Mouse (Mus musculus) ovary, postnatal 10 days (tissue): Measurements from ENCODE around the gene 1700001O22Rik.

Experiments used
- DNase-seq: peaks from one replicate; pipeline ENCODE4 v3.0.0; 2022; ENCODE audit warnings: low spot score

1700001O22Rik gene

GRCm38 (mm10) chr2:30803604-30804003 is at the start of gene 1700001O22Rik:
TSS of gene 1700001O22Rik (minus strand) at chr2:30803661.
- no peak for DNase-seq

DNA sequence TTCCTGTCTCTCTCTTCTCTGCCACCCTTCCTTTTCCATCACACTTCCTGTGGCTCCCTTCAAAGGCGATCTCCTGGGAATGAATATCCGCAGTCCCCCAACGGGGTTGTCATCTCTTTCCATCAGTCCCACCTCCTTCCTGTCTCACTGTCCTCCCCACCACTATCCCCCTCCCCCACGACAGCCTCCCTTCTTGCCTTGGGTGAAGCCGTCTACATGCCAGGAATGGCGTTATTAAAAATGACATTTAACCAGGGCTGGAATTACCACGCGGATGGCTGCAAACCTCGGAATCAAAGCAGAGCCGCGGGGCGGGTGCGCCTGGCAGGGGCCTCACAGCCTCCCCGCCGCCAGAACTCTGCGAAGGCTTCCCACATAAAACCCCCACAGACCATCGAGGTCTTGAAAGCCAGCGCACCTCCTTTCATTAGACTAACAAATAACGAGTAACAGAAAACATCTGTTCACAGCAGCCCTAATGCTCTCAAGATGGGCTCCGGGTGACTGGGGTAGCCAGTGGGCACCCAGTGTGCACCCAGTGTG is 49.4 kb upstream of the 1700001O22Rik start:
- DNase-seq, result no peak

- no peak for DNase-seq
These were observed 47.1 kb upstream of the 1700001O22Rik start for GRCm38 (mm10) chr2:30850581-30850980.

DNA sequence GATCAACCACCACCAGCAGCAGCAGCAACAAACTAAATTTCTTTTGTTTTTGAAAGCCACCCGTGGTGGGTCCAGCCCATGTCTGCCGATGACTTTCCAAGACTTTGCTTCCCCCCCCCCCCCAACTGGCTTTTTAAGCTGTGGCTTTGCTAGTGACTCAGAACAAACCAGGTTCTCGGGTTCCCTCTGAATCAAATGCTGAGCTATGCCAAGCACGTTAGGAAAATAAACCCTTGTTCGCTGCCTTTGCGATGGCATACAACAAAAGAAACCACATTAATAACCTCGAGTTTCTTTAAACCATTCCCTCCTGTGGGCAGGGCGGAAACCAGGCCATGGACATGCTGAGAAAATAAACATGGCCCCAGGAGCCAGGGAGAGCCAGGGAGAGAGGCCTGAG is 44.7 kb upstream of the 1700001O22Rik start:
- no peak for DNase-seq

GRCm38 (mm10) chr2:30846723-30847122 is 43.3 kb upstream of the 1700001O22Rik start:
- no peak for DNase-seq

DNA sequence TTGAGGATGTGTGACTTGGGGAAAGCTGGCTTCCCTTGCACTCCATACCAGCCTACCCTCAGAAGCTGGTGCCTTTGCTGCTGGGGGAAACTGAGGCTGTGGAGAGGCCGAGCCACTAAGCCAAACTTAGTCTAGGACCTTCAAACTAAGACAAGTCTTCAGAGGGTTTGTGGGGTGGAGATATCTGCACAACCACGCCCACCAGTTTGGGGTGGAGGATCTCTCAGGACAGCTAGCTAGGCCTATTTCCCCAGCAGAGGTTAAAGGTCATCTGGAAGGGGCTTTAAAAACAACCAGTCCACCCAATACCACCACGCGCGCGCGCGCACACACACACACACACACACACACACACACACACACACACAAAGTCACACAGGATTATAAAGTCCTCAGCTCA is 42.8 kb upstream of the 1700001O22Rik start:
- DNase-seq, result no peak

- DNase-seq, result no peak
These were observed 42.0 kb upstream of the 1700001O22Rik start for GRCm38 (mm10) chr2:30845152-30846070.

DNA sequence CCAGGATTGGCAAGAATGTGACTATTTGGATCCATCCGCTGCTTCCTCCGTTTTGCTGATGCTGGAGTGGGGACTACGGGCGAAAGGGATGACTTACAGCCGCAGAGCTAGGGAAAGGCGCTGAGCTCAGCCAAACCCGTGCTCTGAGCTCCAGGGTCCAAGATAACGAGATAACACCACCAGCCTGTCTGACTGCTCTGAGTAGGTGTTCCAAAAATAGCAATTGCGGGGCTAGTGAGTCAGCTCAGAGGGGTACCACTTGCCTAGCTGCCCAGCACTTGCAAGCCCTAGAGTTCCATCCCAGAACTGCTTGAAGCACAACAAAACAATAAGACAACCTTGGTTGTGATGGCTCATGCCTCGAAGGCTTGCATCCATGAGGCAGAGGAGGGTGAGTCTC is 39.2 kb upstream of the 1700001O22Rik start:
- no peak for DNase-seq

DNA sequence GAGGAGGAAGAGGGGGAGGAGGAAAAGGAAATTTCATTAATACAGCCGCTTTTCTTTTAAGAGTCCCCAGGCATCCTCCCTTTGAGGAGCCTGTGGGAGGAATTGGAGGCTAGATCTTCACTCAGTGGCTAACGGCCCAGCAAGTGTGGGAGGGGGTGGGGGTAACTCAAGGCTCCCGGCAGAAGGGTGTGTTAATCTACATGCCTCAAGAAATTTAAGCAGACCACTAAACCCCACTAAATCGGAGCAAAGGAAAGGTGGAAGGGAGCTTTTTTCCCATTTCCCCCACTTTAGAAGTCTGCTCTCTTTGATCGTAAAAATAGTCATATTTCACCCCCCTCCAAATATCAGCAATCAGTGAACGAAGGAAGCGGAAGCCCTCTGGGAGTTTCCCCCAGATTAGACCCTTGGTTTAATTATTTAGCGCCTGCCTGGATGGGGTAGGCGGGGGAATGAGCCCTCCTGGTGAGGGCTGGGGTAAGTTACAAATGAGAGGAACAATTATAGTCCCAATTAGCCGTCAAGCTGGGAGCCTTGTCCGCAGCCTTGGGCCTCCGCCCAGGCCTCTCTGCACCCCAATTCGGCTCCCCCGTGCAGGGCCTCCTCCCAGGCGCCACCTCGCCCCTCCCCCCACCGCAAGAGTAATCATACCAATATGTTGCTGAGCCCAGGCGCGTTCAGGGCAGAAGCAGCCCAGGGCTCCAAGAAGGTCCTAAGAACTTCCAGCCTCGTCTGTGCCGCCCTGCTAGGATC is 33.0 kb upstream of the 1700001O22Rik start:
- no peak for DNase-seq

- DNase-seq, result no peak
These were observed 31.0 kb upstream of the 1700001O22Rik start, which contains the start of gene Prrx2 for GRCm38 (mm10) chr2:30834373-30835022. TSS of gene Prrx2 (plus strand) at chr2:30834972.

DNA sequence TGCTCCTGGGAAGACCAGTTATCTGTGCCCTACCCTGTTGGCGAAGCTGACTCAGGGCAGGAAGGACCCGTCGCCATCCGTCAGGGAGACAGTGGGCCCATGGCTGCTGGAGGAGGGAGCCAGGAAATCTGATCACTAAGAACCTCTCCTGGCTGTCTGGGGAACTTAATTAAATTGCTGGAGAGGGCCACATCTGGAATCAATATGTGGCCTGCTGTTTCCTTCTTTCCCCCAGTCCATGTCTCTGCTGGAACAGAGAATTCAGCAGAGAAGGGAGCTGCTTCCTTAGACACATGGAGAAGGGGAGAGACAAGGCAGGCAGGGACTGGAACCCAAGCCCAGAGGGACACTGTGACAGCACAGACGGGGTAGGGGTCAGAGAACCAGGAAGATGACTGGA is 30.2 kb upstream of the 1700001O22Rik start:
- no peak for DNase-seq

DNA sequence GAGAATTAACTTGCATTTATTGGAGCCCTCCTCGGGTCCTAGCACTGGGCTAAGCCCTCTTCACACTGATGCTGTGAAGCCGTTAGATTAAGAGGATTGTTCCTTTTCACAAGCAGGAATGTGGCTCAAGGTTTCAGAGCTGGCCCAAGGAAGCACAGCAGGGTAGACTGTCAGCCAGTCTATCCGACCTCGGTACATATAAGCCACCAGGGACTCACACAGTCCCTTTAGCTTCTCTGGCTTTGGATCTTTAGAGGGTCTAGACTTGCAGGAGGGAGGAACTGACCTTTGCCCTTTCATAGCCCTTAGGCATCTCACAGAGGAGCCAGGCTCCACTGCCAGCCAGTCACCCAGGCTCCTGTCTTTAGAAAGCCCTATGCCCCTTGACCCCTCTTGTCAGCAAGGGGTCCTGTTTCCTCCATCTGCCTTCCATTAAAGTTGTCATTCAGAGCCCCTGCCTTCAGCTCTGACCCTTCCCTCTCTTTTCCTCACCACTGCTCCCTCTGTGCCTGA is 26.9 kb upstream of the 1700001O22Rik start, which contains the start of gene Asb6:
Gene Asb6 (minus strand): TSS at position 51 of the 513 bp plus-strand sequence.
- no peak for DNase-seq

DNA sequence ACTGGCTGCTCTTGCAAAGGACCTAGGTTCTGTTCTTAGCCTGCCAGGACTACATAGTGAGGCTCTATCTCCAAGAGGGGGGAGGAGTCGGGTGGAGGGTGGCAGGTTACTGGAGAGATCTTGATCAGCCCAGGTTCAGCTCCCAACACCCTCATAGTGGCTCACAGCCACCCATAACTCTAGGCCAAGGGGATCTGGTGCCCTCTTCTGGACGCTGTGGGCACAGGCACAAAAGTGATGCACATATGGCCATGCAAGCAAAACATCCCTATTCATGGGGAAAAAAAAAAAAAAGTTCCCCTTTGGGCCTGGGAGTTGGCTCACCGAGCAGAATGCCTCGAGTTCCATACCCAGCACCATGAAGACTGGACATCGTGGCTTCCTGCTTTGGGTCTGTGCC is 25.9 kb upstream of the 1700001O22Rik start:
- no peak for DNase-seq

DNA sequence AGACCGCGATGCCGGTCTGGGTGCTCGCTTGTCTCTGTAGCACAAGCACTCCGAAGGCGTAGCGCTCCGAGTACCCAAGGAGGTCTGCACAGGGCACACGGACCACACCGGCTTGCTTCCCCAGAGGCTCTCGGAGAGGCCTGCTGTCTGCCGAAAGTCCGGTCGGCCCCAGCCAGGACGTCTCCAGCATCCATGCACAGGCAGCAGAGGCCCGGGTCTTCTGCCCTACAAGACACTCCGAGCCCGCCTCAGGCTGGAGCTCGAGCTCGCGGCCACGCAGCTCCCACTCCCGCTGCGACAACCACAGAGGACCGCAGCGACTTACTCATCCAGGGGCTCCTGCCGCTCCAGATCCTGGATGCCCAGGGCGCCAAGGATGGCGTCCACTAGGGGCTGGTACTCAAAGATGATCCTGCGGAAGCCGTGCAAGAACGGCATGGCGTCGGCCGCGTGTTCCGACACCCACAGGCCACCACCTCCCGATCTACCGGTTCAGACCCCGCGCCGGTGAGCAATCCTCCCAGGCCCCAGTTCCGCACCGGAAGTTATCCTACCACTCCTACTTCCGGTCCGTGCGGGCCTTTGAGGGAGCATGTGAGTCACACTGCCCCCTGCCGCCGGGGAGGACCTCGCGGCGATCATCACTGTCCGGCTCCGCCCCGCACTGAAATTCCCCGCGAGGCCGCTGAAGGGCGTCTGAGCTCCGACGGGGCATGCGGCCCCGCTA is 24.5 kb upstream of the 1700001O22Rik start:
- DNase-seq, result peak; percentile 97

DNA sequence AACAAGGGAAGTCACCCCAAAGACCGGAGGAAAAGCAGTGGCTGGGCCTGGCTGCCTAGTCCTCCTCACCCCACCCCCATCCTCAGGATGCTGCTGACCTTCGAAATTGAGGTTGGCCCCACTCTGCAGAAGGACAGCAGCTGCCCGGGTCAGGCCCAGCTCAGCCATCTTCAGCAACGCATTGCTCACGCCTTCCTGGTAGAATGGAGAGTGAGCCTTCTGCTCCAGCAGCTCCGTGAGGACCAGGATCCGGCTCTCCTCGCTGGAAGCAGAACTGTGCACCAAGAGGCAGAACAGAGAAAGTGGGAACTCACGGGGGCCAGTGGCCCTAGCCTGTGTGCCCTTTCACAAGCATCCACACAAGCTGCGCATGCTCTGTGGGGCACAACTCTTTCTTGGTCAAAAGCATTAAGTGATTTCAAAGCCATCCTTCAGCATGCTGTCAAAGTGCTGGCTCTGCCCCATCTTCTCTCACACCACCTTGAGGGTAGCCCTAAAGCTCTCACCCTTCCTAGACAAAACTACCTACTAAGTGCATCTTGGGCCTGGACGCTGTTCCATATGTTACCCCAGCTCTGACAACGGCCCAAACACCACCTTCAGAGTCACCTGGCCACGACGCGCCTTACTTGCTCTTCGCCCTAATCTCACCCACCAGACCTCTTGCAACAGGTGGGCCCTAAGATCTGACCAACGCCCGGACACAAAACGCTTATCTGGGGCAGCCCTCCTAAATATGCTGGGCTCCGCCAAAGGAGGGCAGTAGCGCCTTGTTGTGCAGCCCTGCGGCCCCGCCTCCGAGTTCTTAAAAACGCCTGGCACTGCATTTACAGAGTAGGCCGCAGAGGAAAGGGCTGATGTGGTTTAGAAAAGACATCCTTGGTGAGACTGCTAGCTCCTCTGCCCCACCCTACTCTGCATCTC is 23.6 kb upstream of the 1700001O22Rik start:
- DNase-seq, result no peak

DNA sequence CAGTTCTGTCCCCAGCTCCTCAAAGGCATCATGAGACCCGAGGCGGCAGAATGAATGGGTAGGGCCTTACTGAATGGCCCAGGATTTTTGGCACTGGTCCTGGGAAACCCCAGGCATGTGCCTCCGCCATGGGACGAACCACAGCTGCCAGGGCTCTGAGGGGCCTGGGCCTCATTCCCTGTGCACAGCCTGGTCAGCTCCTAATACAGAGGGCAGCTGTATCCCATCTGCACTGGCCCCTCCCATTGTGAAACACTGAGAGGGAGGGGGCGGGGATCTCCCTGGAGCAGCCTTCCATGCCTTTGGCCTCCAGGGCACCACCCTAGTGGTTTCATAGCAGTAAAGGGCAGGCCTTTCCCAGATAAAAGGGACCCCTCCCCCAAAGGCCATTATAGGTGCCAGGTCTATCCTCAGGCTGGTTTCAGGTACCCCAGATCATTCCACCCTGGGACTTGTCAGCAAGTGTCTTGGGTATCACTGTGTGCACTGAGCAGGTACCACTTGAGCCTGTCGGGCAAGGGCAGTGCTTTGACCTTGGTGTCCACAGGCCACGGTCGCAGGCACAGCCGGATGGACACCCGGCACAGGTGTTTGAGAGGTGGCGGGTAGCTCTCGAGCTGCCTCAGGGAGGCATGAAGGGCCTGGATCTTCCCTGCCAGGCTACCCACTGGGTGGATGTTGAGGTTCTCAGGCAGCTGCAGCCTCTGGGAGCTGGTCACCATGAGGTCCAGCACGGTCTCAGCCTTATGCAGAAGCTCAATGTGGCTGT is 20.1 kb upstream of the 1700001O22Rik start:
- no peak for DNase-seq

DNA sequence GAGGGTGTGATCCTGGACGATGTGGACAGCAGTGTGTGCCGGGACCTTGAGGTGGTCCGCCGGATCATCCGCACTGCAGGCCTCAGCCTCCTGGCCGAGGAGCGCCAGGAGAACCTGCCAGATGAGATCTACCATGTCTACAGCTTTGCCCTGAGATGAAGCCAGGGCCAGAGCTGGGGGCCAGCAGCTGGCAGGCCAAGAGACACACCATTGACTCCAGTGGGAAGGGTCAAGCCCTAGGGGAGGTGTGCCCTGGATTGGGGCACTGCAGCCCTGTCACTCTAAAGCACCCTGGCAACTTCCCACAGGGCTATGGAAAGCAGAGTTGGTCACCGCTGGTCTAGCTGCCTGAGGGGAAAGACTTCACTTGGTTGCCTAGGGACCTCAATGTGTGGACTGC is 19.0 kb upstream of the 1700001O22Rik start:
- no peak for DNase-seq

- no peak for DNase-seq
These were observed 17.6 kb upstream of the 1700001O22Rik start for GRCm38 (mm10) chr2:30821073-30821472.

DNA sequence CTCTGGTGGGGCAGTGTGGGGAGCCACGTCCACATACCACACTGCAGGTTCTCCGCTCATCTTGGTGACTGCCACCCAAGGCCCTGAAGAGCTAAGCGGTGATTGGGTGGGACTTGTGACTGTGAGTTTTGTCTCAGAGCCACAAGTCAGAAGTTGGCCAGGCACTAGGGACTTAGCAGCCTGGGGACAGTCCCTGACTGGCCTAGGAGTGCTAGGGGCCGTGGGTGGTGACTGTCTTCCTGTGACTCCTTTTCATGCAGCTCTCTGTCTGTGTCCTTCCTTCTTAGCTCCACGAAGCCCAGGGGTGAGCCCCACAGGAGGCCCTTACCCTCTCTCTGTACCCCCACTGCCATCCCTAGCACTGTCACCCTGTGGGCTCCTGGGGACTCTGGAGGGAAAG is 16.4 kb upstream of the 1700001O22Rik start:
- DNase-seq, result no peak
